Mouse (Mus musculus) erythroblast, embryonic 14.5 days (primary cell): Measurements from ENCODE around the gene Lpar2. TPM values are rescaled to one million over a fixed set of nuclear protein-coding genes. Genes with fewer than 3 reads are reported as not detected.

Experiments
- H3K27me3 ChIP-seq: 2 replicates; pipeline ENCODE4 v1.6.1; 2012; ENCODE audit warnings: inconsistent platforms; ENCODE audit not compliant: control insufficient read depth
- H3K36me3 ChIP-seq: 2 replicates; pipeline ENCODE4 v1.6.1; 2012; ENCODE audit warnings: mild to moderate bottlenecking, inconsistent platforms; ENCODE audit not compliant: control insufficient read depth
- H3K4me1 ChIP-seq: 2 replicates; pipeline ENCODE4 v1.6.1; 2012; ENCODE audit warnings: inconsistent platforms; ENCODE audit not compliant: control insufficient read depth
- H3K4me3 ChIP-seq: replicated peaks from 2 replicates; pipeline ENCODE3; 2012; ENCODE audit warnings: moderate library complexity, mild to moderate bottlenecking, inconsistent platforms
- H3K9me3 ChIP-seq: 2 replicates; pipeline ENCODE4 v1.6.1; 2012; ENCODE audit warnings: low read length, inconsistent platforms, mixed read lengths; ENCODE audit not compliant: control insufficient read depth
- GATA1 ChIP-seq: IDR thresholded peaks from 2 replicates; pipeline ENCODE4 v1.6.1; 2012; ENCODE audit warnings: low read length, inconsistent platforms, mixed read lengths
- TAL1 ChIP-seq: IDR thresholded peaks from 3 replicates; pipeline ENCODE4 v1.6.1; 2012; ENCODE audit warnings: low read length, inconsistent platforms, mixed read lengths
- polyA plus RNA-seq: library from polyadenylated mRNA; stranded (reverse); fragments of >175 nt; gene quantifications from 2 replicates; pipeline ENCODE4 v1.2.3, GENCODE M21; 2012

The Lpar2 gene
- 0.01 TPM in 1 of 2 replicates, not detected in the other for polyA plus RNA-seq

DNA sequence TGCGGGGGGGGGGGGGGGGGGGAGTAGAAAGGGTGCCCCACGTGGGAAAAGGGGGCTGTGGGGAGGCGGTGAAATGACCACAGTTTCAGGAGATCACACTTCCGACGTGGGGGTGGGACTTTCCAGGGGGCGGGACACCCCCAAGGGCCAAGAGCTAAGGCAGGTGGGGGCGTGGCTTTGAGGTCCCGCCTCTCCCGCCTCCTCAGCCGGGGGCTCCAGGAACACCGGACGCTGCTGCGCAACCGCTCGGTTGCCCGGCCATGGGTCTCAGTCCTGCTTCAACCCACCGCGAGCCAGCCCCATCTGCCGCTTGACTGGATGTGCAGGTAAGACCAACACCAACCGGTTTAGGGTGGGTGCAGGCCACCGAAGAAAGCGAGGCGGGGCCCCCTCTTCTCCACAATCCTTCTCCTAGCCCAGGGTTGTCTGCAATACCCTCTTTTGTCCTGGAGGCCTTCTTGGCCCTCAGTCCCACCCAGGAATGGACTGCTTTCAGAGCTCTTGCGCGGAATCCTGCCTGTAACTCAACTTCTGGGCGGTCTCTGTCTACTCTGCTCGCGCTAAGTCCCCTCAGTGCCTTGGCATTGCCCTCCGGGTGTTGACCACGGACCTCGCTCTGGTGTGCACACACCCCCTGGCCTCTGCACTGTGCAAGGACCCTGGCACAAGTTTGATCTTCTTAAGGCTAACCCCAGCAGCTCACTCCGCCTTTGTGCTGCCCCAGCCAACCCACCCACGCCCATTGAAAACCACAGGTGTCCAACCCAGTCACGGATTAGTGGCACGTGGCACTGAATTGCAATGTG is at the start of gene Lpar2:
Gene Lpar2 (plus strand): TSS at position 44 of the 806 bp plus-strand sequence.
- Histone ChIP-seq H3K4me3 (peak within 1 kb of the TSS; percentile 56), H3K27me3 (peaks cover 13% of the 10 kb centered on the region), H3K36me3 (peaks cover 4% of the 10 kb centered on the region), H3K9me3 (no peaks in the 10 kb centered on the region), H3K4me1 (peaks cover 12% of the 10 kb centered on the region)
- TF ChIP-seq TAL1 (no peak), GATA1 (no peak)

DNA sequence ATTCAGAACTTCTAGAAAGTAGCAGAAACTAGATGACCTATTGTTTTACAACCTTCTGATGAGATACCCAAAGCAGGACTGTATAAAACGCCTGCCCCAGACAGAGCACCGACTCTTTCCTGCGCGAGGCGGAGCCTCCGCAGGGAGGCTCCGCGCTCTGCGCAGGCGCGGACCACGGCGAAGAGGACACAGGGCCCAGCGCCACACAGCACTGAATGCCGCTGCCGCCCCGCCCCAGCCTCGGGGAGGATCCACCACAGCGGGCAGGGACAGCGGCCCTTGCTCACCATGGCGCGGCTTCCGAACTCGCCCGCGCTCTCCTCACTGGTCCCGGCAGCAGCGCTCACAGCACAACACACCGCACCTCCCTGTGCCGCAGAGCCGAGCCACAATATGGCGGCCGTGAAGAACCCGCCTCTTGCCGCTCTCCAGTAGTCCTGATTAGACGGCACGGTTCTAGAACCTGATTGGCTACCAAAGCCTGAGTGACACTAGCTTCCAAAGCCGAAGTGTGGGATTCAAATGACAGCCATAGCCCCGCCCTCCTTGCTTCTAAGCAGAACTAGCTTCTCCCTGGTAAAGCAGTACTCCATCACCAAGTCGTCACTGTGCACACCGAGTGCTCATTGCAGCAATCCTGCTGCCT is 47.6 kb upstream of the Lpar2 start, which contains the start of gene Gm20422:
Gene Gm20422 (minus strand): TSS at position 384 of the 646 bp plus-strand sequence.
- TF ChIP-seq GATA1 (no peak), TAL1 (no peak)
- peaks cover 31% of the 10 kb centered on the region for H3K36me3 ChIP-seq
- H3K9me3 ChIP-seq: no peaks in the 10 kb centered on the region
- no peaks in the 10 kb centered on the region for H3K27me3 ChIP-seq
- peaks cover 38% of the 10 kb centered on the region for H3K4me1 ChIP-seq
- H3K4me3 ChIP-seq: peak within 1 kb of the TSS; percentile 87

DNA sequence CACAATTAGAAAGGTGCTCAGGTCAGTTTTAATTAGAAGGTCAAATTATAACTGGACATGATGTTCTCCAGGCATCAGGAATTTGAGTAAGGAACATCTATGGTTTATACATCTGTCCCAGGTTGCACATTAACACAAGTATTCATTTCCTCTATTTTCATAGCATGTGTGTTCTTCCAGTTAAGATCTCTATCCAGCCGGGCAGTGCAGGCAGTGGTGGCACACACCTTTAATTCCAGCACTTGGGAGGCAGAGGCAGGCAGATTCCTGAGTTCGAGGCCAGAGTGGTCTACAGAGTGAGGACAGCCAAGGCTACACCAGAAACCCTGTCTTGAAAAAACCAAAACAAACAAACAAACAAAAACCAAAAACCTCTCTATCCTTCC is 47.1 kb upstream of the Lpar2 start:
- Histone ChIP-seq H3K36me3 (peaks cover 26% of the 10 kb centered on the region), H3K27me3 (no peaks in the 10 kb centered on the region), H3K4me1 (peaks cover 38% of the 10 kb centered on the region), H3K9me3 (no peaks in the 10 kb centered on the region), H3K4me3 (peak overlapping the region; percentile 87)
- no peak for TF ChIP-seq GATA1
- no peak for TF ChIP-seq TAL1

DNA sequence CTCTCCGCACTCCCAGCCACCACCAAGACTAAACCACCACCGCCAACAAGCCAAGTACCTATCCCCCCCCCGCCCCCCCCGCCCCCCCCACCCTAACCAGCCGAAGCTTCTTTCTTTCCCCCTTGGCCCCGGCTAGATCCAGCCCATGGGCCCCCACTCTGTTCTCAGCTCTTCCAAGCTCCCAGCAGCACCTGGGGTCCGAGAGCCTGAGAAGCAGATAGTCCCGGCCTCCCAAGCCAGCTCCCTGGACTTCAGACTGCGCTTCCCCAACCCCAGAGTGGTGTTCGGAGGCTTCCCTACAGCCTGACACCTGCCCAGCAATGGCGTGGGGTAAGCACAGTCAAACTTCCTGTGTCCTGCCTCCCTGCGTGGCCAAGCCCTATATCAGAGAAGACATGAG is 45.1 kb upstream of the Lpar2 start:
- Histone ChIP-seq H3K4me1 (peaks cover 32% of the 10 kb centered on the region), H3K4me3 (no peak overlapping the region), H3K36me3 (peaks cover 10% of the 10 kb centered on the region), H3K9me3 (no peaks in the 10 kb centered on the region), H3K27me3 (no peaks in the 10 kb centered on the region)
- TF ChIP-seq TAL1 (no peak), GATA1 (no peak)

- Histone ChIP-seq H3K4me1 (peaks cover 38% of the 10 kb centered on the region), H3K36me3 (peaks cover 20% of the 10 kb centered on the region), H3K4me3 (peak overlapping the region; percentile 19), H3K27me3 (no peaks in the 10 kb centered on the region), H3K9me3 (no peaks in the 10 kb centered on the region)
- TF ChIP-seq GATA1: no peak
- TF ChIP-seq TAL1: no peak
These were observed 33.1 kb upstream of the Lpar2 start for GRCm38 (mm10) chr8:69789105-69789504.

DNA sequence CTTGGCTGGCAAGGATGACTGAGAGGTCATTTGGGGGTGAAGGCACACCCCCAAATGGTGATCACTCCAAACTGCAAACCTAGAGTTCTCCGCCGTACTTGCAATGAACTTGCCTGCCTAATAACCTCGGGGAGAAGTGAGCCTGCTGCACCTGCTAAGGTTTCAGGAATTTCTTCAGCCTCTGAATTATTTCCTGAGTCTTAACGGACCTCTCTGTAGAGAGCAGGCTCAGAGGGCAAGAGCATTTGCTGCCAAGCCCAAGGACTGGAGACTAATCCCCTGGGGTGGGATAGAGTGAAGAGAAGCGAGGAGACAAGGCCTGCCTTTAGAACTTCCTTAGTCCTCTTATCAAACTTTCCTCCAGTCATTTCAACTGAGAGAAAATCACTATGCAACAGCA is 32.5 kb upstream of the Lpar2 start:
- H3K27me3 ChIP-seq: no peaks in the 10 kb centered on the region
- peak overlapping the region; percentile 100 for H3K4me3 ChIP-seq
- TF ChIP-seq GATA1 (no peak), TAL1 (no peak)

DNA sequence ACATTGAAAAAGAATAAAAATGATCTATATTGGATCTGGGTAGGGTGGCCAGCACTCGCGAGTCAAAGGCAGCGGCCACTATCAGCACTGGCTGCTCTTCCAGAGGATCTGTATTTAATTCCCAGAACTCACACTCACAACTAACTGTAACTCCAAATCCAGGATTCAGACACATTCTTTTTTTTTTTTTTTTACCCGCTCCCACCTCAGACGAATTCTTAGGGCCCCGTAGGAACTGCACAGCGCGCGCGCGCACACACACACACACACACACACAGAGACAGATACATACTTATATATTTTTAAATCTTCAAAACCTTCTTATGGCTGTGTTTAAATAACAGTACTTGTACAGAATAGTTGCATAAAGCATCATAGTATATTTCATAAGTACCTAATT is 31.9 kb upstream of the Lpar2 start:
- no peak for TF ChIP-seq GATA1
- no peak for TF ChIP-seq TAL1
- Histone ChIP-seq H3K27me3 (no peaks in the 10 kb centered on the region), H3K4me1 (peaks cover 40% of the 10 kb centered on the region)

More for the DNA sequence above, 32.5 kb upstream of the Lpar2 start:
- H3K9me3 ChIP-seq: no peaks in the 10 kb centered on the region
- peaks cover 40% of the 10 kb centered on the region for H3K4me1 ChIP-seq
- H3K36me3 ChIP-seq: peaks cover 26% of the 10 kb centered on the region

DNA sequence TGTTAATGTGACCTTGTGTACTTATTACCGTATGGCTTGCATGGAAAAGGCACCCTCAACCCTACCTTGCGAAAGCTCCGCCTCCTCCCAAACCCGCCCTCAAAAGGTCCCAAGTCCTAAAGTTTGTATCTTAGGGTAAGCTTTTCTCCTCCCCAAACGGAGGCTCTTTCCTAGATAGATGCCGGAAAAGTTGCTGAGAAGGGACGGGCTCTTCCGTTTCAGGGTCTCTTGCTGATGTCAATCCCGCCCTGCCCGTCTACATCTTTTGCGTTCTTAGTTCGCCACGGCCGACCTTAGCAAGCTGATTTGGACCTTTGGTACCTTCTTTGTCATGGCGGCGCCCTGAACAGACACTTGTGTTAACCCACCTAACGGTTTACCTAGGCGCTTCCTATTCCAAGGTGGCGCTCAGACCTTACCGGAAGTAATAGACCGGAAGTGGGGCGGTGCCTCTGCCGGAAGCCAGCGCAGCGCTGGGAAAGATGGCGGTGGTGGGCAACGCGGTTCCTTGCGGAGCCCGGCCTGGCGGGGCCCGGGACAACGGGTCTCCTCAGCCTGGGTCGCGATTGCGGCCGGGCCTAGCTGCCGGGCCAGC is 31.4 kb upstream of the Lpar2 start, which contains the start of the genes Atp13a1 and Zfp866:
Gene Atp13a1 (plus strand): TSS at position 391 of the 595 bp plus-strand sequence.
Gene Zfp866 (minus strand): TSS at position 406 of the 595 bp plus-strand sequence.
- H3K4me1 ChIP-seq: peaks cover 40% of the 10 kb centered on the region
- TF ChIP-seq GATA1 (no peak), TAL1 (no peak)

More for the DNA sequence above, 31.9 kb upstream of the Lpar2 start:
- peak overlapping the region; percentile 100 for H3K4me3 ChIP-seq
- H3K9me3 ChIP-seq: no peaks in the 10 kb centered on the region
- H3K36me3 ChIP-seq: peaks cover 33% of the 10 kb centered on the region

GRCm38 (mm10) chr8:69791415-69792068 is 30.7 kb upstream of the Lpar2 start:
- Histone ChIP-seq H3K27me3 (no peaks in the 10 kb centered on the region), H3K9me3 (no peaks in the 10 kb centered on the region), H3K4me1 (peaks cover 40% of the 10 kb centered on the region), H3K4me3 (peak overlapping the region; percentile 100), H3K36me3 (peaks cover 44% of the 10 kb centered on the region)
- TF ChIP-seq GATA1: no peak
- no peak for TF ChIP-seq TAL1

More for the DNA sequence above, 31.4 kb upstream of the Lpar2 start, which contains the start of the genes Atp13a1 and Zfp866:
- peak within 1 kb of the TSS; percentile 100 for H3K4me3 ChIP-seq
- no peaks in the 10 kb centered on the region for H3K9me3 ChIP-seq
- H3K36me3 ChIP-seq: peaks cover 38% of the 10 kb centered on the region
- no peaks in the 10 kb centered on the region for H3K27me3 ChIP-seq
